12 mouse cellular contexts compared by ENCODE assay signal in genomic region chr1:118912929-118913328, GRCm38 (mm10).
DNase-seq lines count a peak whose midpoint lies in the region; ATAC-seq lines count a peak whose summit lies in the region.
"Had no signal": no experiment of that assay in that cellular context is flagged by ENCODE, and none has a peak within 500 bp of the region (broad histone marks: within the 10 kb centered on the region; RNA-seq: fewer than 3 reads in every experiment).

No protein-coding gene starts in this region.

- no peaks in the 10 kb centered on the region for H3K9me3 ChIP-seq in forebrain, embryonic 12.5 days
- H3K9me3 ChIP-seq in hindbrain, embryonic 16.5 days (ENCODE audit: control insufficient read depth, low read length), result no peaks in the 10 kb centered on the region
- no peaks in the 10 kb centered on the region for H3K9me3 ChIP-seq in neural tube, embryonic 13.5 days
- H3K9me3 ChIP-seq: embryonic facial prominence, embryonic 13.5 days; liver, embryonic 15.5 days had no signal

- H3K4me2 ChIP-seq in forebrain, embryonic 12.5 days, result peak overlapping the region; percentile 36
- H3K4me2 ChIP-seq in hindbrain, embryonic 16.5 days (ENCODE audit: low read length), result peak overlapping the region; percentile 32
- H3K4me2 ChIP-seq in neural tube, embryonic 13.5 days, result peak overlapping the region; percentile 30
- H3K4me2 ChIP-seq: embryonic facial prominence, embryonic 13.5 days; liver, embryonic 15.5 days had no signal

- 10% methylated on average over 6 of the region's 6 CpGs for WGBS in forebrain, embryonic 12.5 days
- 26% methylated on average over 6 of the region's 6 CpGs for WGBS in hindbrain, embryonic 16.5 days
- WGBS in neural tube, embryonic 13.5 days, result 17% methylated on average over 6 of the region's 6 CpGs

- peak; percentile 40 for ATAC-seq in forebrain, embryonic 12.5 days (ENCODE audit: low FRiP score)
- peak; percentile 43 for ATAC-seq in hindbrain, embryonic 16.5 days
- peak; percentile 16; the same call in 1 of the 2 replicates for ATAC-seq in neural tube, embryonic 13.5 days (ENCODE audit: low read depth)

- peak; percentile 65 to 71 for DNase-seq in cerebellum, postnatal 10 days
- no peak for DNase-seq in cerebellum, postnatal 36 days
- no peak for DNase-seq in gastrocnemius, adult 8-10 months (ENCODE audit: low spot score in 2 of 2)
- DNase-seq in heart, postnatal 25 days (ENCODE audit: low spot score), result no peak
- no peak for DNase-seq in thymus, postnatal 0 days (ENCODE audit: low spot score)
- DNase-seq: cerebellum, adult 11-12 months; right cerebral cortex, postnatal 14 days had no signal

- no peak overlapping the region for H3K9ac ChIP-seq in forebrain, embryonic 12.5 days
- H3K9ac ChIP-seq in hindbrain, embryonic 16.5 days (ENCODE audit: low read depth, low read length), result no peak overlapping the region
- H3K9ac ChIP-seq in neural tube, embryonic 13.5 days, result no peak overlapping the region
- H3K9ac ChIP-seq: embryonic facial prominence, embryonic 13.5 days; liver, embryonic 15.5 days had no signal

- intact Hi-C loops in heart, postnatal 25 days (cut with DNase I), result no loop called here

- no peak overlapping the region for H3K4me3 ChIP-seq in forebrain, embryonic 12.5 days (replicated peaks)
- no peak overlapping the region for H3K4me3 ChIP-seq in hindbrain, embryonic 16.5 days (ENCODE audit: low read length)
- no peak overlapping the region for H3K4me3 ChIP-seq in neural tube, embryonic 13.5 days
- H3K4me3 ChIP-seq: embryonic facial prominence, embryonic 13.5 days; liver, embryonic 15.5 days had no signal

- H3K4me1 ChIP-seq in forebrain, embryonic 12.5 days, result peaks cover 86% of the 10 kb centered on the region
- H3K4me1 ChIP-seq in hindbrain, embryonic 16.5 days (ENCODE audit: control insufficient read depth, insufficient read depth, low read depth, low read length), result peaks cover 30% of the 10 kb centered on the region
- peaks cover 74% of the 10 kb centered on the region for H3K4me1 ChIP-seq in neural tube, embryonic 13.5 days (replicated peaks)
- H3K4me1 ChIP-seq: liver, embryonic 15.5 days had no signal

- H3K36me3 ChIP-seq in forebrain, embryonic 12.5 days (replicated peaks), result no peaks in the 10 kb centered on the region
- H3K36me3 ChIP-seq in hindbrain, embryonic 16.5 days (ENCODE audit: control insufficient read depth, insufficient read depth, low read length), result no peaks in the 10 kb centered on the region
- H3K36me3 ChIP-seq in neural tube, embryonic 13.5 days, result no peaks in the 10 kb centered on the region
- H3K36me3 ChIP-seq: liver, embryonic 15.5 days had no signal

- H3K27ac ChIP-seq in forebrain, embryonic 12.5 days, result peak overlapping the region; percentile 94
- H3K27ac ChIP-seq in hindbrain, embryonic 16.5 days (ENCODE audit: low read depth, low read length), result no peak overlapping the region
- no peak overlapping the region for H3K27ac ChIP-seq in neural tube, embryonic 13.5 days (replicated peaks)
- H3K27ac ChIP-seq: embryonic facial prominence, embryonic 13.5 days; liver, embryonic 15.5 days had no signal

- H3K27me3 ChIP-seq in forebrain, embryonic 12.5 days, result peaks cover 42% of the 10 kb centered on the region
- 0 out of 2 replicates have a peak, but pooled peaks cover 2% of the 10 kb centered on the region for H3K27me3 ChIP-seq in hindbrain, embryonic 16.5 days (replicated peaks; ENCODE audit: control insufficient read depth, insufficient read depth, low read length)
- peaks cover 18% of the 10 kb centered on the region; the same call in 1 of the 2 replicates for H3K27me3 ChIP-seq in neural tube, embryonic 13.5 days
- H3K27me3 ChIP-seq: embryonic facial prominence, embryonic 13.5 days; liver, embryonic 15.5 days had no signal

Comparison
In these comparisons a context has a peak if more than half of its experiments do, and no peak if none do; other contexts are left out.
1. DNase-seq: peak in cerebellum, postnatal 10 days (2 of 2); none in cerebellum, postnatal 36 days (0 of 2), gastrocnemius, adult 8-10 months (0 of 2), heart, postnatal 25 days (single experiment) and thymus, postnatal 0 days (single experiment).
2. Peak in every context shown above with its lines, with median percentiles within 50 percentile points of each other: ATAC-seq and H3K4me2 ChIP-seq.